Mouse (Mus musculus) kidney, adult 2 months (tissue): Measurements from ENCODE around the gene Prkcsh. TPM values are rescaled to one million over a fixed set of nuclear protein-coding genes. Genes with fewer than 3 reads are reported as not detected.

Experiments used
- DNase-seq: peaks from one replicate; pipeline ENCODE4 v3.0.0; 2021
- H3K27ac ChIP-seq: fragments of 200-500 bp; 2 replicates; pipeline ENCODE4 v1.5.1; 2012; ENCODE audit warnings: low read depth, low read length, control low read depth, inconsistent platforms; ENCODE audit not compliant: insufficient read depth
- H3K27me3 ChIP-seq: fragments of 200-500 bp; replicated peaks from 2 replicates; pipeline ENCODE4 v1.6.1; 2012; ENCODE audit warnings: mild to moderate bottlenecking, moderate library complexity, low read length, inconsistent platforms; ENCODE audit not compliant: control insufficient read depth, insufficient read depth
- H3K36me3 ChIP-seq: fragments of 200-500 bp; 2 replicates; pipeline ENCODE4 v1.6.1; 2012; ENCODE audit warnings: mild to moderate bottlenecking, moderate library complexity, low read length, inconsistent platforms; ENCODE audit not compliant: control insufficient read depth, insufficient read depth
- H3K4me1 ChIP-seq: fragments of 200-500 bp; 2 replicates; pipeline ENCODE4 v1.6.1; 2011; ENCODE audit warnings: low read length; ENCODE audit not compliant: control insufficient read depth, insufficient read depth
- H3K4me3 ChIP-seq: fragments of 200-500 bp; 2 replicates; pipeline ENCODE4 v1.5.1; 2011; ENCODE audit warnings: mild to moderate bottlenecking, low read depth, low read length, control low read depth; ENCODE audit not compliant: insufficient read depth
- CTCF ChIP-seq: fragments of 200-500 bp; conservative IDR thresholded peaks from 2 replicates; pipeline ENCODE4 v1.5.1; 2011; ENCODE audit warnings: low read depth, mild to moderate bottlenecking, control low read depth, low read length, moderate library complexity, mixed read lengths; ENCODE audit not compliant: insufficient read depth, insufficient read length
- POLR2A ChIP-seq: fragments of 200-500 bp; IDR thresholded peaks from one replicate; pipeline ENCODE4 v1.6.1; 2011; ENCODE audit warnings: low read depth, low read length, control low read depth
- WGBS: fragments of 180-500 bp; shearing (Covaris S2); methylation state at CpG from one replicate; pipeline ENCODE4 v1.1.7; 2018; 5-methylcytosine and 5-hydroxymethylcytosine counted together
- polyA plus RNA-seq: library from polyadenylated mRNA; depleted of rRNA; stranded (reverse); fragments of >200 nt; gene quantifications from 2 replicates; pipeline ENCODE4 v1.2.3, GENCODE M21; 2012; rRNA removed

Gene Prkcsh
- 94.9 and 103 TPM in 2 replicates for polyA plus RNA-seq

- Histone ChIP-seq H3K36me3 (no peaks in the 10 kb centered on the region), H3K27ac (peak within 1 kb of the TSS; percentile 19; the same call in 1 of the 2 replicates), H3K4me1 (peaks cover 5% of the 10 kb centered on the region), H3K4me3 (peak within 1 kb of the TSS; percentile 80), H3K27me3 (no peaks in the 10 kb centered on the region)
- peak; percentile 100 for DNase-seq
- TF ChIP-seq POLR2A, result no peak
- no peak for TF ChIP-seq CTCF
- 6% methylated on average over 57 of the region's 57 CpGs for WGBS
Measured at GRCm38 (mm10) chr9:22002194-22003162, at the start of gene Prkcsh, which contains the start of gene Ccdc151. Gene Prkcsh (plus strand): TSS chr9:22002806. Gene Ccdc151 (minus strand): TSS chr9:22002634.

- Histone ChIP-seq H3K36me3 (no peaks in the 10 kb centered on the region), H3K27ac (no peak overlapping the region), H3K4me1 (peaks cover 3% of the 10 kb centered on the region; the same call in 1 of the 2 replicates), H3K4me3 (no peak overlapping the region), H3K27me3 (no peaks in the 10 kb centered on the region)
- WGBS, result 33% methylated on average over 3 of the region's 3 CpGs
- DNase-seq, result no peak
- TF ChIP-seq CTCF, result no peak
- no peak for TF ChIP-seq POLR2A
Measured at GRCm38 (mm10) chr9:21953600-21953999, 49.0 kb upstream of the Prkcsh start.

GRCm38 (mm10) chr9:21954635-21955034, 48.0 kb upstream of the Prkcsh start:
- no peak for TF ChIP-seq CTCF
- TF ChIP-seq POLR2A, result no peak
- Histone ChIP-seq H3K36me3 (no peaks in the 10 kb centered on the region), H3K27me3 (no peaks in the 10 kb centered on the region), H3K4me1 (peaks cover 3% of the 10 kb centered on the region; the same call in 1 of the 2 replicates), H3K4me3 (no peak overlapping the region), H3K27ac (no peak overlapping the region)
- no peak for DNase-seq
- WGBS, result 67% methylated on average over 3 of the region's 3 CpGs

DNA sequence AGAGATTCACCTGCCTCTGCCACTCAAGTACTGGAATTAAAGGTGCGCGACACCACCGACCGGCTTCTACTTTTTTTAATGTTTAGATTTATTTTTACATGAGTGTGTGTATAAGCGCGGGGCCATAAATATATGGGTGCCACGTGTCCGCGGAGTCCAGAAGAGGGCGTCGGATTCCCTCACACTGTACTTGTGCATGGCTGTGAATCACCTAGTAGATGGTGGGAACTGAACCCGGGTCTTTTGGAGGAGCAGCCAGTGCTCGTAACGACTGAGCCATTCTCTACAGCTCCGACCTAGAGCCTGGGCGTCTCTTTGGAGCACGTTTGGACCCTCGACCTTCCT, 47.4 kb upstream of the Prkcsh start:
- TF ChIP-seq POLR2A (no peak), CTCF (peak; percentile 42)
- no peak for DNase-seq
- Histone ChIP-seq H3K4me3 (peak overlapping the region; percentile 60), H3K27ac (peak overlapping the region; percentile 68; the same call in 1 of the 2 replicates), H3K4me1 (peaks cover 4% of the 10 kb centered on the region), H3K27me3 (no peaks in the 10 kb centered on the region), H3K36me3 (no peaks in the 10 kb centered on the region)
- under 1% methylated on average over 18 of the region's 18 CpGs for WGBS

GRCm38 (mm10) chr9:21955570-21956281, 46.9 kb upstream of the Prkcsh start, which contains the start of gene Swsap1:
Gene Swsap1 (plus strand): TSS chr9:21955755.
- Histone ChIP-seq H3K27ac (peak within 1 kb of the TSS; percentile 91), H3K36me3 (no peaks in the 10 kb centered on the region), H3K4me3 (peak within 1 kb of the TSS; percentile 64), H3K4me1 (peaks cover 7% of the 10 kb centered on the region), H3K27me3 (no peaks in the 10 kb centered on the region)
- TF ChIP-seq CTCF, result no peak
- peak; percentile 18 for TF ChIP-seq POLR2A
- peak; percentile 99 for DNase-seq
- WGBS, result under 1% methylated on average over 54 of the region's 54 CpGs

GRCm38 (mm10) chr9:21958372-21958771, 44.2 kb upstream of the Prkcsh start:
- Histone ChIP-seq H3K4me1 (peaks cover 7% of the 10 kb centered on the region), H3K27ac (no peak overlapping the region), H3K36me3 (no peaks in the 10 kb centered on the region), H3K27me3 (no peaks in the 10 kb centered on the region), H3K4me3 (no peak overlapping the region)
- 71% methylated on average over 5 of the region's 5 CpGs for WGBS
- DNase-seq, result no peak
- no peak for TF ChIP-seq POLR2A
- no peak for TF ChIP-seq CTCF
